Comparison of ENCODE assay signal across 8 mouse cellular contexts in genomic region chr1:54925451-54925934, GRCm38 (mm10). TPM values are rescaled to one million over a fixed set of nuclear protein-coding genes. Genes with fewer than 3 reads are reported as not detected.
DNase-seq lines count a peak whose midpoint lies in the region; ATAC-seq and TF ChIP-seq lines count a peak whose summit lies in the region.

No protein-coding gene starts in this region.

- peak; percentile 57 for ATAC-seq in granulocyte monocyte progenitor cell, adult 5-6 weeks (replicated peaks; ENCODE audit: poor library complexity, severe bottlenecking)
- peak; percentile 3; the same call in 1 of the 2 replicates for ATAC-seq in intestine, postnatal 0 days
- peak; percentile 16; the same call in 1 of the 2 replicates for ATAC-seq in lung, embryonic 16.5 days (ENCODE audit: low read depth)
- peak; percentile 53 for ATAC-seq in neural tube, embryonic 15.5 days (ENCODE audit: low FRiP score)

- peak overlapping the region; percentile 79 for H3K27ac ChIP-seq in layer of hippocampus, adult 2 months
- peak overlapping the region; percentile 83 for H3K27ac ChIP-seq in bone marrow, adult 2 months (ENCODE audit: control insufficient read depth, insufficient read depth, low read depth, low read length, poor library complexity)
- H3K27ac ChIP-seq in intestine, postnatal 0 days (ENCODE audit: low read depth, low read length), result peak overlapping the region; percentile 73
- peak overlapping the region; percentile 86 for H3K27ac ChIP-seq in lung, embryonic 16.5 days (ENCODE audit: low read length)
- H3K27ac ChIP-seq in neural tube, embryonic 15.5 days (replicated peaks), result peak overlapping the region; percentile 97

- peak overlapping the region; percentile 96 for H3K4me2 ChIP-seq in intestine, postnatal 0 days (replicated peaks; ENCODE audit: low read depth)
- peak overlapping the region; percentile 97 for H3K4me2 ChIP-seq in lung, embryonic 16.5 days (ENCODE audit: low read depth, low read length)
- H3K4me2 ChIP-seq in neural tube, embryonic 15.5 days, result peak overlapping the region; percentile 79

- no peak for TF ChIP-seq CTCF in layer of hippocampus, adult 2 months (conservative IDR thresholded peaks at IDR 0.05)
- TF ChIP-seq CTCF in bone marrow, adult 2 months (IDR thresholded peaks at IDR 0.05; ENCODE audit: control insufficient read depth, insufficient read depth, low read length), result no peak
- TF ChIP-seq CTCF in intestine, postnatal 0 days (IDR thresholded peaks at IDR 0.05; ENCODE audit: low read depth), result no peak

- no peak for DNase-seq in layer of hippocampus, adult 2 months (ENCODE audit: low spot score in 2 of 2)
- no peak for DNase-seq in layer of hippocampus, adult 9-11 months
- peak; percentile 23 to 62 for DNase-seq in urinary bladder, postnatal 4 days (ENCODE audit: low spot score in 2 of 2)

- no peaks in the 10 kb centered on the region for H3K9me3 ChIP-seq in intestine, postnatal 0 days (ENCODE audit: control insufficient read depth)
- no peaks in the 10 kb centered on the region for H3K9me3 ChIP-seq in lung, embryonic 16.5 days (ENCODE audit: control insufficient read depth, low read length)
- no peaks in the 10 kb centered on the region for H3K9me3 ChIP-seq in neural tube, embryonic 15.5 days (replicated peaks)

- peak overlapping the region; percentile 83 for H3K4me3 ChIP-seq in layer of hippocampus, adult 2 months
- H3K4me3 ChIP-seq in bone marrow, adult 2 months (replicated peaks; ENCODE audit: control insufficient read depth, low read depth, low read length), result peak overlapping the region; percentile 83
- H3K4me3 ChIP-seq in intestine, postnatal 0 days (ENCODE audit: low read depth, low read length), result peak overlapping the region; percentile 93
- H3K4me3 ChIP-seq in lung, embryonic 16.5 days (ENCODE audit: low read length), result peak overlapping the region; percentile 81
- H3K4me3 ChIP-seq in neural tube, embryonic 15.5 days (replicated peaks), result peak overlapping the region; percentile 82

- no peak for TF ChIP-seq POLR2A in bone marrow, adult 2 months (IDR thresholded peaks at IDR 0.05; ENCODE audit: borderline replicate concordance, control insufficient read depth, low read depth, low read length)

- peaks cover 6% of the 10 kb centered on the region for H3K4me1 ChIP-seq in bone marrow, adult 2 months (ENCODE audit: control insufficient read depth, insufficient read depth, low read length)
- peaks cover 8% of the 10 kb centered on the region; the same call in 1 of the 2 replicates for H3K4me1 ChIP-seq in intestine, postnatal 0 days (replicated peaks; ENCODE audit: control insufficient read depth, insufficient read depth, low read length)
- H3K4me1 ChIP-seq in lung, embryonic 16.5 days (replicated peaks; ENCODE audit: control insufficient read depth, insufficient read depth, low read length), result peaks cover 27% of the 10 kb centered on the region
- H3K4me1 ChIP-seq in neural tube, embryonic 15.5 days, result peaks cover 27% of the 10 kb centered on the region

- H3K9ac ChIP-seq in intestine, postnatal 0 days (ENCODE audit: low read depth, low read length), result peak overlapping the region; percentile 85
- H3K9ac ChIP-seq in lung, embryonic 16.5 days (ENCODE audit: low read length), result peak overlapping the region; percentile 86
- peak overlapping the region; percentile 88 for H3K9ac ChIP-seq in neural tube, embryonic 15.5 days (replicated peaks)

- H3K36me3 ChIP-seq in intestine, postnatal 0 days (ENCODE audit: control insufficient read depth, insufficient read depth), result no peaks in the 10 kb centered on the region
- no peaks in the 10 kb centered on the region for H3K36me3 ChIP-seq in lung, embryonic 16.5 days (ENCODE audit: control insufficient read depth, insufficient read depth, low read length)
- H3K36me3 ChIP-seq in neural tube, embryonic 15.5 days, result no peaks in the 10 kb centered on the region

- under 1% methylated on average over 30 of the region's 30 CpGs for WGBS in bone marrow, adult 2 months
- WGBS in intestine, postnatal 0 days, result under 1% methylated on average over 30 of the region's 30 CpGs
- under 1% methylated on average over 26 of the region's 30 CpGs for WGBS in lung, embryonic 16.5 days
- WGBS in neural tube, embryonic 15.5 days, result under 1% methylated on average over 28 of the region's 30 CpGs

- no peaks in the 10 kb centered on the region for H3K27me3 ChIP-seq in intestine, postnatal 0 days (replicated peaks; ENCODE audit: control insufficient read depth, insufficient read depth, low read length)
- no peaks in the 10 kb centered on the region for H3K27me3 ChIP-seq in lung, embryonic 16.5 days (ENCODE audit: control insufficient read depth, insufficient read depth, low read depth, low read length)
- no peaks in the 10 kb centered on the region for H3K27me3 ChIP-seq in neural tube, embryonic 15.5 days (replicated peaks)

RNA-seq across cellular contexts. Expression of gene Ankrd44, which starts 0.7 kb away (rescaled TPM):
- total RNA-seq in layer of hippocampus, adult 2 months (2021), result 10 to 100 TPM in 1 of 2 experiments, 1 to 10 TPM in 1; 8.8 to 14.5 TPM
- polyA plus RNA-seq in bone marrow, adult 2 months (2011; ENCODE audit: insufficient read depth, insufficient read length, low replicate concordance, missing spikeins), result 12.1 and 47.3 TPM in 2 replicates
- 99.4 and 128 TPM in 2 replicates for total RNA-seq in granulocyte monocyte progenitor cell, adult 5-6 weeks (2014; fragmentation: Nextera tagmentation)
- 77.5 and 82.6 TPM in 2 replicates for total RNA-seq in granulocyte monocyte progenitor cell, adult 5-6 weeks (2017)
- polyA plus RNA-seq in intestine, postnatal 0 days (2015; fragmentation: Nextera tagmentation; extraction: Ambion mirVana), result 5.5 and 7.0 TPM in 2 replicates
- 19.5 and 25.6 TPM in 2 replicates for polyA plus RNA-seq in lung, embryonic 16.5 days (2015; fragmentation: Nextera tagmentation; extraction: Ambion mirVana)
- 21.4 and 23.1 TPM in 2 replicates for polyA plus RNA-seq in neural tube, embryonic 15.5 days (2015; fragmentation: Nextera tagmentation; extraction: Ambion mirVana)

Comparison
In these comparisons a context has a peak if more than half of its experiments do, and no peak if none do; other contexts are left out.
1. DNase-seq: peak in urinary bladder, postnatal 4 days (2 of 2); none in layer of hippocampus, adult 2 months (0 of 2) and layer of hippocampus, adult 9-11 months (single experiment).
2. ATAC-seq: peak in every context shown above with its lines; median percentile 57 in granulocyte monocyte progenitor cell, adult 5-6 weeks; 53 in neural tube, embryonic 15.5 days; 16 in lung, embryonic 16.5 days; 3 in intestine, postnatal 0 days.
3. Peak in every context shown above with its lines, with median percentiles within 50 percentile points of each other: H3K27ac ChIP-seq, H3K4me3 ChIP-seq, H3K4me2 ChIP-seq and H3K9ac ChIP-seq.